Mouse (Mus musculus): ENCODE results near the gene Aspg.

GRCm38 (mm10) chr12:112112686-112113396 lies 6.4 kb downstream of the Aspg start:
- TF ChIP-seq CTCF (conservative IDR thresholded peaks at IDR 0.05; ENCODE audit: insufficient read depth, insufficient read length, low read depth, low read length) (no peak), POLR2A (IDR thresholded peaks at IDR 0.05; ENCODE audit: low read depth, low read length) (no peak)
